19 mouse cellular contexts compared by ENCODE assay signal in genomic region chr13:75933287-75933686, GRCm38 (mm10). TPM values are rescaled to one million over a fixed set of nuclear protein-coding genes. Genes with fewer than 3 reads are reported as not detected.
"Had no signal": no experiment of that assay in that cellular context is flagged by ENCODE, and none has a peak within 500 bp of the region (broad histone marks: within the 10 kb centered on the region; RNA-seq: fewer than 3 reads in every experiment).

No protein-coding gene starts in this region.

- H3K4me3 ChIP-seq: midbrain, embryonic 10.5 days; midbrain, embryonic 13.5 days; myocyte; neural tube, embryonic 13.5 days; neural tube, embryonic 15.5 days had no signal

- H3K4me2 ChIP-seq: lung, embryonic 14.5 days; midbrain, embryonic 13.5 days; neural tube, embryonic 13.5 days; neural tube, embryonic 15.5 days had no signal

- H3K27ac ChIP-seq: midbrain, embryonic 10.5 days; midbrain, embryonic 13.5 days; neural tube, embryonic 13.5 days; neural tube, embryonic 15.5 days had no signal

- H3K27me3 ChIP-seq: midbrain, embryonic 13.5 days; neural tube, embryonic 13.5 days; neural tube, embryonic 15.5 days had no signal

- DNase-seq: liver, postnatal 0 days; lung, embryonic 14.5 days; lung, postnatal 10 days; lung, postnatal 4 days; retina, postnatal 1 day; right cerebral cortex, adult 18-20 months; right cerebral cortex, postnatal 25 days; right cerebral cortex, postnatal 4 days; spleen, adult 18-20 months; thymus, adult 18-20 months; thymus, postnatal 14 days; thymus, postnatal 36 days had no signal

- ATAC-seq: liver, postnatal 0 days; midbrain, embryonic 13.5 days; midbrain, embryonic 16.5 days had no signal

- H3K9me3 ChIP-seq: midbrain, embryonic 10.5 days; midbrain, embryonic 13.5 days; neural tube, embryonic 13.5 days; neural tube, embryonic 15.5 days had no signal

- H3K9ac ChIP-seq: liver, postnatal 0 days; lung, embryonic 14.5 days; midbrain, embryonic 13.5 days; neural tube, embryonic 13.5 days; neural tube, embryonic 15.5 days had no signal

RNA-seq across cellular contexts. Expression of gene Spata9, which starts 33.7 kb away (rescaled TPM):
- polyA plus RNA-seq: small intestine, adult 2 months had no signal
